Mouse (Mus musculus): ENCODE measurements around the gene 1700001P01Rik.

DNA sequence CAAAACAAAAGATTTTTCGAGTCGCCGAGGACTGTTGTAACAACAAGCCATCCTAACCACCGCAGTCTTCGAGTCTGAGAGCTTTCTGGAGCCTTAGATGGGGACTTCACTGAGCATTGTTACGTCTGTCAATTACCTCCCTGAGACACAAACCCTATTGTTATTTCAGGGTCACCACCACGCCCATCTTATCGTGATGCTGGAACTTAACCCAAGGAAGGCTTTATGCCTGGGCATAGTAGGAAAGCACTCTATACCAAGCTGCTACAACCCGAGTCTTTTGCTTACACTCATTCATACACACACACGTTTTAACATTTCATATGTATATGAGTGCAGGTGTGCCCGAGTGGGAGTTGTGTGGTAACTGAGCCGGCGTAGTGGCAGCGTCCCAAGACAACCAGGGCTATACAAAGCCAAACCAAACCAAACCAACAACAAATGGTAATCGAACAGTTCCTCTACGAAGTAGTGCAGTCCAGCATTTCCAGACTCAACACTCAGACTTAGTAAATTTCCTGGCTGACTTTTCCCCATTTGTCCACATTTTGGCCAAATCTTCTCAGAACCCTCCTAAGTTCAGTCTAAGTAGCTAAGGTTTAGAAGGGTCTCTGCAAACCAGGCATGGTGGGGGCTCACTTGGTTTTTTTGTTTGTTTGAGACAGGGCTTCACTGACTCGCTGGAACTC, at the start of gene 1700001P01Rik:
- no peak for TF ChIP-seq POLR2A (IDR thresholded peaks at IDR 0.05; ENCODE audit: borderline replicate concordance, extremely low read depth, low read depth, low read length)
- no peak for TF ChIP-seq CTCF (IDR thresholded peaks at IDR 0.05; ENCODE audit: insufficient read depth, low read length)
